Mouse (Mus musculus) limb, embryonic 12.5 days (tissue): ENCODE data around the gene Rrad. TPM values are rescaled to one million over a fixed set of nuclear protein-coding genes. Genes with fewer than 3 reads are reported as not detected.

ENCODE experiments used
- polyA plus RNA-seq: library from polyadenylated mRNA; unstranded; fragments of >200 nt; fragmentation: Nextera tagmentation; extraction: Ambion mirVana; gene quantifications from 2 replicates; pipeline ENCODE4 v1.2.1, GENCODE M21; 2016

Rrad gene
- polyA plus RNA-seq, 1 experiment from 2014 or later, result 10.4 TPM

Other genes starting within 250 kb of the Rrad start
- 3.2 TPM in 2 replicates for gene Cmtm4, start 235.5 kb downstream of the Rrad start, polyA plus RNA-seq
- gene Dync1li2, start 188.3 kb downstream of the Rrad start, polyA plus RNA-seq, result 79.0 and 83.5 TPM in 2 replicates
- 0.28 and 0.70 TPM in 2 replicates for gene Terb1, start 121.4 kb downstream of the Rrad start, polyA plus RNA-seq
- gene Nae1, start 96.7 kb downstream of the Rrad start, polyA plus RNA-seq, result 135 and 138 TPM in 2 replicates
- gene Car7, start 96.6 kb downstream of the Rrad start, polyA plus RNA-seq, result 0.76 and 1.5 TPM in 2 replicates
- gene Pdp2, start 39.9 kb downstream of the Rrad start, polyA plus RNA-seq, result 13.3 and 14.7 TPM in 2 replicates
- gene Cdh16, start 6.9 kb downstream of the Rrad start, polyA plus RNA-seq, result not detected in 2 replicates
- 88.6 and 90.2 TPM in 2 replicates for gene Ciao2b, start 10.6 kb upstream of the Rrad start, polyA plus RNA-seq
- gene Ces2a, start 102.7 kb upstream of the Rrad start, polyA plus RNA-seq, result not detected in 2 replicates
- gene Ces2b, start 200.2 kb upstream of the Rrad start, polyA plus RNA-seq, result 0.17 TPM in 1 of 2 replicates, not detected in the other
- not detected in 2 replicates for gene Ces2c, start 215.7 kb upstream of the Rrad start, polyA plus RNA-seq